Mouse (Mus musculus): ENCODE results near the gene Mrpl17. TPM values are rescaled to one million over a fixed set of nuclear protein-coding genes. Genes with fewer than 3 reads are reported as not detected.
"Not testable (repeated sequence)": the region's sequence is repeated elsewhere in the genome, so short reads cannot be mapped to it uniquely, and the experiment has no call there.

The Mrpl17 gene
- 100 to 1,000 TPM in 1 of 2 experiments, 10 to 100 TPM in 1; 97.3 to 101 TPM for total RNA-seq (2021)
- long read RNA-seq, experiment 1, full-length matches to known transcripts: 45 of 50 reads
- long read RNA-seq, experiment 1, partial matches to known transcripts: 1 of 50 reads
- long read RNA-seq, experiment 1, other reads (novel, unspliced or antisense): 4 of 50 reads
- long read RNA-seq, experiment 2, full-length matches to known transcripts: 46 of 49 reads
- long read RNA-seq, experiment 2, partial matches to known transcripts: 0 of 49 reads
- long read RNA-seq, experiment 2, other reads (novel, unspliced or antisense): 3 of 49 reads

DNA sequence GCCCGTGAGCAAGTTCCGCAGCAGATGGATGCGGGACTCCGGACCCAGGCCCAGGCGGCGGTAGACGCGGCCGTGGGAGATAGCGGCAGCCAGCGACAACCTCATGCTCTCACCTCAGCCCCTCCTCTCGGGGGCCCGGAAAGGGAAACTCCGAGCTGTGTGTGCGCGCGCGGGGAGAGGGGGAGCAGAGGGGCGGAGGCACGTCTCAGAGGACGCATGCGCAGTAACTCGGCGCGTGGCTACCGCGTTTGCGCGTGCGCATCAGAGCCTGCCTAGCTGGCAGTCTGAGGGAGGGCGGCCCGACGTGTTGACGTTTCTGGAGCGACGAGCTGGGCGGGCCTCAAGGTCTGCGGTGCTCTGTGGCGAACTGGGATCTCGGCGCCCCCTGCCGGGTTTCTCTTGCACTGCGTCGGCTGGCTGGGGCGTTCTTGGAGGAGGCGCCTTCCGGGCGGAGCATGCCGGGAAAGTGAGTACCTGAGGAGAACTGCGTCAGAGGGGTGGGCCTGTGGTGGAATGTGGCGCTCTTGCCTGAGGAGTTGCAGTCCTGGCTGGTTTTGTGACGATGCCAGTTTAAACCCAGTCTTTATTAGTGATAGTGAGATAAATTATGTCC, at the start of gene Mrpl17:
Gene Mrpl17 (minus strand): TSS at position 223 of the 613 bp plus-strand sequence.
- peak; percentile 100 for DNase-seq (ENCODE audit: low spot score in 2 of 2)

DNA sequence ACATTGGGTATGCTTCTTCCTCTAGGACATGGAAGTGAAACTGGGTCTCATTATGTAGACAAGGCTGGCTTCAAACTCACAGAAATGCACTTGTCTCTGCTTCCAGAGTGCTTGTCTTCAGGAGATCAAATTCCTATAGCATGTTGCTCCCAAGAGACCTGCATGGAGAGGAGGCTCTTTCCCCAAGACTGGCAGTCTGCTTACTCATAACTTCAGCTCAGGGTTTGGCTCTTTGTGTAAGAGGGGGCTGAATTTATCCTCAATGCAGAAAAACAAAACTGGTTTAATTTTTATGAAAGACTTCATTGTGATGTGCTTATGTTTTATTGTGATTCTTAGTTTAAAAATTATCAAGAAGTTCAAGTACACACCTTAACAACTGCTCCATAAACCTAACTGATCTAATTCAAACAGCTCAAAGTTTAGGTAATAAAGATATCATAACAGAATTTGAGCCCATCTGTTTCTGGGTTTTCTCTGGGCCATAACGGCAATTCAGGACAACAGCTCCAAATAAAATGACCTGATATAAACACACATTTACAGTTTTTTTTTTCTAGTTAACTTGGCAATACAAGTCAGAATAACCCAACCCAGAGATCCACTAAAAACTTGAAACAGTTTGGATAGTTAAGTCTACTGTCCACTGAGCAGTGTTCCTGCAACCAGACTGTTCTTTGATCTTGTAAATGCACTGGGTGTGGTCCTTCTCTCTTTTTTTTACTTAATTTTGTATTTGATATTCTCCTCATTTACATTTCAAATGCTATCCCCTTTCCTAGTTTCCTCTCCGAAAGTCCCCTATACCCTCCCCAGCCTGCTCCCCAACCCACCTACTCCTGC, 45.0 kb upstream of the Mrpl17 start:
- not testable (repeated sequence) for DNase-seq (ENCODE audit: low spot score in 2 of 2)

DNA sequence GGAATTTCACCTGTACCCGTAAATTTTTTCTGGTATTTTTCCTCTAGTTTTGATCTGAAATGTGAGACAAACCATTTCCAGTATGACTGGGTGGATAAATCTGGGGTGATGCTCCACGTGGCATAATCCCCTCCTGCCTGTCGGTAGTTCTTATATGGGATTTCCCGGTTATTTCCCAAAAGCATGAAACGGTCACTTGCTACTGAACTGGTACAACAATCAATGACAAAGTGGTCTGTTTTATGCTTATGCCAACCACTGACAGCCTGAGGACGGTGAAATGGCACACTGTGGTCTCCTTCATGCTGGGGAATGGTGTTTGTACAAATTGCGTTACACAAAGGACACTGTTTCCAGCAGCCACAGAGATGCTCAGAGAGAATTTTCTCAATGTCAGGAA, 13.4 kb upstream of the Mrpl17 start:
- no peak for DNase-seq (ENCODE audit: low spot score in 2 of 2)

DNA sequence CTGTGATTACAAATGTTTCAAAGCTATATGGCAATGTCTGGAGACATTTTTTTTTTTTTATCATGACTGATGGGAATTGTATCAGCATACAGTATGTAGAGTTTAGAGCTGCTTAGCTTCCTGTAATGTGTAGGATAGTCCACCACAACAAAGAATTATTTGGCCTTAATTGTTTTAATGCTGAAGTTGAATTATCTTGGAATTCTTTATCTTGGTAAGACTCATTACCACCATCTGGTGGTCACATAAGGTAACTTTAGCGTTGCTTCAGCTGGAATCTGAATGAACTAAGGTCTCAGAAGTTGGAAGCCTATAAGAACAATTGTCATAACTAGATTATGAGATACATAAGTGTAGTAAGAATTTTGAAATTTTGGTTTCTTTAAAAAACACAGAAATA, 7.6 kb upstream of the Mrpl17 start:
- no peak for DNase-seq (ENCODE audit: low spot score in 2 of 2)

DNA sequence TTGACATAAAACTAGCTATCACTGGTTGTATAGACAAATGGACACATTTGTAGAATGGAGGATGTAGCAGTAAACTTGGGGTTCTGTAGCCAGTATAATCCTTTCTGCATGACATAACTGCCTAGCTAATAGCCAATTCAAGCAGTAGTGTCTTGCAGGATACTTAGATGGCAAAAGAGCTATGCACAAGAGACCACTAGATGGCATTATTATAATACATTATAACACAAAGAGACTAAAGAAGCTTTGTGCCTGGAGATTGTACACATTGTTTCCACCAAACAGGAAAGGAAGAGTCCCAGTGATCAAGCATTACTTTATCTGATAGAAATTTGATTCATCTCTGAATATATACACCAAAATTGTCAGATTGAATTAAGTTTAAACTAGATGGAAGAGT, 5.8 kb upstream of the Mrpl17 start:
- DNase-seq (ENCODE audit: low spot score in 2 of 2): no peak

DNA sequence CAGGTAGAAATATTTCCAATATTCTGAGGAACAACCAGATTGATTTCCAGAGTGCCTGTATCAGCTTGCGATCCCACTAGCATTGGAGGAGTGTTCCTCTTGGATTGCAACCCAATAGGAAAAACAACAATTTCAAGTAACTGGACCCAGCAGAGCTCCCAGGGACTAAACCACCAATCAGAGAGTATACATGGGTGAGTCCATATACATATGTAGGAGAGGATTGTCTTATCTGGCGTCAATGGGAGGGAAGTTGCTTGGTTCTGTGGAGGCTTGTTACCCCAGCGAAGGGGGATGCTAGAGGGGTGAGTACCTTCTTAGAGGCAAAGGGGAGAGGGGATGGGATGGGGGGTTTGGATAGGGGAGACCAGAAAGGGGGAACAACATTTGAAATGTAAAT, 2.4 kb upstream of the Mrpl17 start:
- no peak for DNase-seq (ENCODE audit: low spot score in 2 of 2)

DNA sequence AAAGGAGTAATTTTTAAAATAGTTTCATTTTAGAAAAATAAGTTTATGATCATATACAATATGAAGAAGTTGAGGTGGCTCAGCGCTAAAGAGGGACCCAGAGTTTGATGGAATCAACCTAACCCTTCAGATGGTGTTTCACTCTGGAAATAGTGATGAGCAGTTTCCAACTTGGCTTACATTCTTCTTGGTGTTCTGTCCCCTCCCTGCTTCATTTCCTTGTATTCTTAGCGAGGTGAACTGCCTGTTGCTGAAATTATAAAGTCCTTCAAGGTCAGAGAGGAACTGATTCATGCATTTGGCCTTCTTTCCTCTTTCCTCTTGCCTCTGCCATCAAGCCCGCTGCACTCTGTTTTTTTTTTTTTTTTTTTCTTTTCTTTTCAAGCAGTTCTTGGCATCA, 1.7 kb upstream of the Mrpl17 start:
- DNase-seq (ENCODE audit: low spot score in 2 of 2): no peak

DNA sequence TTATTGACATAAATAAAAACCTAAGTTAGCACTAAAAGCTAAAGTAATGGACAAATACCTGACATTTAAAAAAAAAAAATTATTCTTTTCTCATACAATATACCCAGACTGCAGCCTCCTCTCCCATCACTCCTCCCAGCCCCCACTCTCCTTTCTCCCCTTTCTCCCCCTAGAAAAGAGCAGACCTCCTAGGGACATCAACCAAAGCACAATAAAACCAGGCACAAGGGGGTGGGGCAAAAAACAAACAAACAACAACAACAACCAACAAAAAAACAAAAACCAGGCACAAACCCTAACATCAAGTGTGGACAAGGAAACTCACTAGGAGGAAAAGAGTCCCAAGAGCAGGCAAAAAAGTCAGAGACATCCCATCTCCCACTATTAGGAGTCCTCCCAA, 617 bp upstream of the Mrpl17 start:
- no peak for DNase-seq (ENCODE audit: low spot score in 2 of 2)

DNA sequence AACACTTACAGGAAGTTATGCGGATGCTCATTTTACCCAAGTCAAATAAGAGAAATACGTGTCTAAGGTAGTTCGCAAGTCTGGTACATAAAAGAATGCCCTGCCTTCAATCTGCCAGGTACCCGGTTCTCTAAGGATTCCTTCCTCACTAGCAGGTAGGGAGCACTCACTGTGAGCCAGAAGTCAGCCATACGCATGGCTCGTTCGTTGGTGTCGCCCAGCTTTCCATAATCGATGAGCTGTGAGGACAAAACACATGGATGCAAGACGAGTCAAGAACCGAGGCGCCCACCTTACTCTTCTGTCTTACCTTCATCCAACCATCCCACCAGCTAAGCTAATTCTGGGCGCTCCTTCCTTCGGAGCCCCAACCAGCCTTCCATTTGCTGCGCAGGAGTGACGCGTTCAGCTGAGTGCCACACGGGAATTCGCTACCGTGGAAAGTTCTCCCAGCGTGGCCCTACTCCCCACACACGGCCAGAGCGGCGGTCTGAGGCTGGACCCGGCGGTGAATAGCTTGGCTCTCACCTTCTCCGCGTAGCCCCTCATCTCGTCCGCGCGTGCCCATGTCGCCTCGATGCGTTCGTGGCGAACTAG, 521 bp downstream of the Mrpl17 start:
- DNase-seq (ENCODE audit: low spot score in 2 of 2): peak in 1 of 2 experiments; percentile 18

DNA sequence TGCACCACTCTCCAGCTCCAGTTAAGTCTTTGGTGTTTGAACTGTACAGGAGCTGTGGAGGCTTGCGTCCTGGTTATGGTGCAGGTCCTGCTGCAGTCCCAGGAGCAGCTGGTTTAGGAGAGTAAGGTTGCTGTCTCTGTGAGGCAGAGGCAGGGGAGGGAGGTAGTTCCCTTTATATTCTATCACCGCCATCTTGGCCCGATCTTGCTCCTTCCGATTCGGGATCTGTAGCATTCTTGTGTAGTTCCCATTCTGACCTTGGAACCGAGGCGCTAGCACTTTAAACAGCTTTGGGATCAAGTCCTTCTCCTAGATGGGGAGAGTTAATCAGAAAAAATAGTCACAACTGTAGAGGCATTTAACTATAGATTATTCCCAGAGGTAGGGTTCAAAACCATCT, 1.1 kb downstream of the Mrpl17 start:
- no peak for DNase-seq (ENCODE audit: low spot score in 2 of 2)

DNA sequence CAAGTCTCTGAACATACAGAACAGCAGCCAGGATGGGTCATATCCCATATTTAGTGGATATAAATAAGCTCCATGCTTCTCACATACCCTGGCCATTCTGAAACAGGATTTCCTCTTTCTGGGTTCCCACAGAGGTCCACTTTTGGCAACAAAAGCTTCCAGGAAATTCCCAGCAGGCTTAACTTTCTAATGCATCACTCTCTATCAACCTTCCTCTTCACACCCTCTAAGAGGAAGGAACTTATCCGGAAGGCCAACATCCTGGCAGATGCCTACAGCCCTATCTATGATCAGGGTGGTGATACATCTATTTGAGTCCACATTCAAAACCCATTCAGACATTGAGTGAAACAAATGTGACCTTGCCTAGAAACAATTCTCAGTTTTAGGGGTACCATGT, 2.5 kb downstream of the Mrpl17 start:
- DNase-seq (ENCODE audit: low spot score in 2 of 2): no peak

DNA sequence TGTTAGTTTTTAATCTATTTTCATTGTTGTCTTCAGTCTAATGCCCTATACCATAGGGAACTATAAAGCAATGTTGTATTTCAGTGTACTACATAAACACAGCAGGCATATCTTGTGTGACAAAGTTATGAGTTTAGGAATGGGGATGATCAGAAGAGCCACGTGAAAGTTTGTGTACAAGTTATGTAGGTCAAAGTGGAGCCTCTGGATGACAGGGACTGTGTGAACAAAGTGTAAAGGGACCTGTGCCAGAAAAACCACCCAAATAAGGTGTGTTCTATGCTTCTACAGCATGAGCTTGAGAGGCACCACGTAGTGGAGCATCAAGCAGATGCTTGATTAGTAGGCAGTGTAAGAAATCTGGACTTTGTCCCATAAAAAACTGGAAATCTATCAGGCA, 4.2 kb downstream of the Mrpl17 start:
- no peak for DNase-seq (ENCODE audit: low spot score in 2 of 2)

DNA sequence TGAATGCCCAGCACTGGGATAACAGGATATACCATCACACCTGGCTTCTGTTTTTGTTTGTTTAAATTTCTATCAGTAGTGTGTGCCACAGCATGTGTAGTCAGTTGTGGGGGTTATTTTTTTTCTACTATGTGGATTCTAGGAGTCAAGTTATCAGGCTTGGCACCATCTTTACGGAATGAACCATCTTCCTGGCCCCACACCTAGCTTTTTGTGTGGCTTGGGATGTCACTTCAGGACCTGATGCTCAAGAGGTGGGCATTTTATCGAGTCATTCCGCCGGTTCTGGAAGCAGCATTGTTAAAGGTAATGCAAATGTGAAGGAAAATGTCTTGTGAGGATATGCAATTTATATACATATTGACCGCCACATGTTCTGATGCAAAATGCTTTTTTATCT, 4.8 kb downstream of the Mrpl17 start:
- DNase-seq (ENCODE audit: low spot score in 2 of 2): no peak

DNA sequence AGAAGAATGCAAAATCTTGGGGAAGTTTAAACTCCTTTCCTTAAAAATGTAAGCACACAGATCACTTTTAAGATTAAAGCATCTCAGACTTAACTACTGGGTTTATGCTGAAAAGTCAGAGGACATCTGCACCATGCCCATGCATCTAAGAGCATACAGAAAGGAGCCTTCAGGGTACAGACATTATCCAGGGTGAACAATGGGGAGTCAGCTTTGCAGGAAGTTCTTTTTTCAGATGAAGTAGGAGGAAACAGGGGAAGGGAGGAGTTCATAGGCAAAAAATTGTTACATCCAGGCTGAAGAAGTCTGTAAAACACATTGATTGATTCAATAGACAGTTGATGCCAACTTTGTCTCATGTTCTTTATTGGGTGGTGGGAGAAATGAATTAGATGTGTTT, 7.5 kb downstream of the Mrpl17 start:
- DNase-seq (ENCODE audit: low spot score in 2 of 2): no peak

DNA sequence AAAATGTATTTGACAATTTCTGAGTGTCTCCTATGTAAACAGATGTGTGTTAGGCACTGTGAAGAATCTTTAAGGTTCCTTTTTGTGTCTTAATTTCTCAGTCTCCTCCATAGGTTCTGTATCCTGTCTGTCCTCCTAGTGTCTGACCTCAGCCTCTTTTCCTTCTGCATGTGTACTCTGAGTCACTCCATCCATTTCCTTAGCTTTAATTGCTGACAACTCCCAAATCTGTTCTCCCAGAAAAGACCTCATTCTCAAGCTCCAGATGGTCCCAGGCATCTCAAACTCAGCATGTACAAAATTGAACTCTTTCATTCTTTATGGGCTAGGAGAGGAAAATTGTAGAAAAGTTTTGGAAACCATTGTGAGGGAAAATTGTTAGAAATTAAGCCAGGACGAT, 8.1 kb downstream of the Mrpl17 start:
- no peak for DNase-seq (ENCODE audit: low spot score in 2 of 2)

DNA sequence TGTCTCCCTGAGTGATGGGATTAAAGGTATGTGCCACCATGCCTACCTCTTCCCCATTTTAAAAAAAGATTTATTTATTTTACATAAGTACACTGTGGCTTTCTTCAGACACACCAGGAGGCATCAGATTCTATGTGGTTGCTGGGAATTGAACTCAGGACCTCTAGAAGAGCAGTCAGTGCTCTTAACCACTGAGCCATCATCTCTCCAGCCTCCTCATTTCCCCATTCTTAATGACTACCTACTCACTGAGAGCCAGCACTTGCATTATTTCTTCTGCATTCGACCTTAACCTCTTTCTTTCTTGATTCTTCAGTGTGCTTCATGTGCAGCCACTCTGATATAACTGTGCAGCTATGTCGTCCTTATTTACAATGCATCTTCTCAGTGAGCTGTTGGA, 8.6 kb downstream of the Mrpl17 start:
- no peak for DNase-seq (ENCODE audit: low spot score in 2 of 2)

DNA sequence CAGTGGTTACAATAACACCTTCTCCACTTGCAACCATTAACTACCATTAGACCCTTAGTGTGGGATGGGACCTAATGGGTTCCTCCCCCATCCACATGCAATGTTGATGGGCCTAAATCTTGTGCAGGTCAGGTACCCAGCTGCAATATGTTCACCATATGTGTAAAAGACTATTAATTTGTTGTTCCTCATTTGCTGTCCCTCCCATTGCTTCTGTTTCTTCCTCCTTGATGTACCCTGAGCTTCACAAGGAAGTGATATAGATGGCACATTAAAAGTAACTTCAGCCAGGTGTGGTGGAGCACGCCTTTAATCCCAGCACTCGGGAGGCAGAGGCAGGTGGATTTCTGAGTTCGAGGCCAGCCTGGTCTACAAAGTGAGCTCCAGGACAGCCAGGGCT, 13.9 kb downstream of the Mrpl17 start:
- no peak for DNase-seq (ENCODE audit: low spot score in 2 of 2)

DNA sequence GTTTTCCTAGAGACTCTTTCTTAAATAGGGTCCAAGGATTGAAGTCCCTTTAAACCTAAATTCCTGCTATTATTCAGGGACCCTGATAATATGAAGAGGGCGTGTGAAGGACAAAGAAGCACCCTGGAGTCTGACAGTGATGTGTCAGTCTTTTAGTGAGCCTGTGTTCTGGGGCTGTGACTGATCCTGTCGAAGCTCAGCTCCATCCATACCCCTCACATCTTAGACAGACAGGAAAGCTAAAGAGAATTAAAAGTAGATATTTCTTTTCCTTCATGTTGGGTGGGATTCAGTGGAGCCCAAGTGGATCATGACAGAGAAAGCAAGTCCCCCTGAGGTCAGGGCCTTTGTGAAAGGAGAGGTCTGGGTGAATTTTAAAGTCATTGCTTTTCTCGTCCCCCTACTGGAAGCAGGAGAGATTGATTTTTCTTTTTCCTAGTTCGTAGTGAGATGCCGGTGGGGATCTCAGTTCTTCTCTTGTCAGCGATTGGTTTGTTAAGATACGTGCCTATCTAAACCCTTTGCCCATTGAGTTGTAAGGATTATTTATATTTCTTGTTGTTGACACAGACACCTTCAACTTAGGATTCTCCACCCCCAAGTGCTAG, 15.0 kb downstream of the Mrpl17 start:
- DNase-seq (ENCODE audit: low spot score in 2 of 2): no peak

DNA sequence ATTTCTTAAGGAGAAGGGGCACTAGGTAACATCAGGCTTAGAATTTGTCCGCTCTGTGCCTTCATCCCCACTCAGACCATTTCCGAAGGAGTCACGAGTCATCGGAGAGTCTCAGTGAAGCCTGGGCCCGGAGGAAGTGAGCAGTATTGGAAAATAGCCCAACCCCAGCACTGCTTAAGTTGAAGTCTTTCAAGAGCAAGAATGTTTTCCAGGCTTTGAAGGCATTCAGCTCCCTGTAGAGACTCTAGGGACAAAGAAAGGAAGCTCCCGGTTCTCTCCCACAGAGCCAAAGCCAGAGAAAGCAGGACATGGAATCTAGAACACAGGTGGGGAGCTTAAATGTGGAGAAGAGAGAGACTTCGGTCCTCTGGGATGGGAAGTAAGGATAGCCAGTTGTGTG, 17.2 kb downstream of the Mrpl17 start:
- DNase-seq (ENCODE audit: low spot score in 2 of 2): no peak

DNA sequence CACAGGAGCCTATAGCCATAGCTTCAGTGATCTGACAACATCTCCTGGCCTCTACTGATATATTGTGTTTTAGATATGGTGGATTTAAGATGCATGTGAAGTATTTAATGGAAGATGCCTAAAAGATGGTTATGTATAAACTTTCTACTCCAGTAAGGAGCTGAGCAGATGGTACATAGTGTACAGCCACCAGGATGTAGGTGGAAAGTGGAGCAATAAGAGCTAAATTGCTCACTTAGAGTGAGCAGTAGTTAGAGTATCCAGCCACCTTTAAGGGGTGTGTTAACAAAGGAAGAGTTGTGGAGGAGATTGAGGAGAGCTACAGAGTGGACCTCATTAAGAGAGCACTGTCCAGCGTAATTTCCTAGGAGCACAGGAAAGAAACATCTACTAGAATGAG, 19.8 kb downstream of the Mrpl17 start:
- no peak for DNase-seq (ENCODE audit: low spot score in 2 of 2)

All from left cerebral cortex, adult 18-20 months (tissue).